ENCODE assay signal across 18 mouse cellular contexts in the genomic region with DNA sequence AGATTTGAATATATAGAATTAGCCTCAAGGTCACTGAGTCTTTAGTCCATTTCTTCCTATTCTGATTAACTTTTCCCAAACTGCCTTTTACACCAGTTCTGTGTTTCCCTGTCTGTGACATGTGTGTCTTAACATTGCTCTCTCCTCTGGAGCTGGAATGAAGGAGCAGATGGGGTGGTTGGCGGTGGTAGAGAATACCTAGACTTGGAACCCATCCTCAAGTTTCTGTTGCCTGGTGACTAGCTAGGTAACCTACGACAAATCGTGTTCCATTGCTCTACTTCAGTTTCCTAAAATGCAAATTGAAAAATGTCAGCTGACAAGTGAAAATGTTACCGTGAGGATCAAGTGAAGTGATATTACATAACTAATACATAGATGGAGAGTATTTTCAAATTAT.
DNase-seq lines count a peak whose midpoint lies in the region; ATAC-seq lines count a peak whose summit lies in the region.
"Had no signal": no experiment of that assay in that cellular context is flagged by ENCODE, and none has a peak within 500 bp of the region (broad histone marks: within the 10 kb centered on the region; RNA-seq: fewer than 3 reads in every experiment).

No protein-coding gene starts in this region.

- ATAC-seq in frontal cortex, adult (ENCODE audit: low TSS enrichment) = peak; percentile 62
- ATAC-seq: activated CD4-positive, CD25-positive, alpha-beta regulatory T cell, adult 4 months; forebrain, embryonic 14.5 days; forebrain, postnatal 0 days had no signal

- no peak for DNase-seq in frontal cortex, postnatal 25 days (ENCODE audit: low spot score in 2 of 2)
- DNase-seq in layer of hippocampus, adult 9-11 months = peak; percentile 54
- no peak for DNase-seq in layer of hippocampus, adult 11-12 months (ENCODE audit: low spot score)
- DNase-seq in right cerebral cortex, adult 18-20 months = peak; percentile 41
- no peak for DNase-seq in right cerebral cortex, postnatal 14 days
- peak; percentile 76 for DNase-seq in telencephalon, adult 2 months (ENCODE audit: low read depth, low spot score)
- no peak for DNase-seq in yolk sac, embryonic 10.5 days (ENCODE audit: low spot score)
- DNase-seq: adrenal gland, postnatal 10 days; adrenal gland, postnatal 36 days; cerebellum, adult 11 months; cerebellum, adult 2 months; cerebellum, adult 9-11 months; cerebellum, postnatal 25 days; forebrain, postnatal 0 days; gastrocnemius, postnatal 10 days had no signal

Comparison
In these comparisons a context has a peak if more than half of its experiments do, and no peak if none do; other contexts are left out.
1. DNase-seq: peak in layer of hippocampus, adult 9-11 months (single experiment), right cerebral cortex, adult 18-20 months (single experiment) and telencephalon, adult 2 months (single experiment); none in frontal cortex, postnatal 25 days (0 of 2), layer of hippocampus, adult 11-12 months (single experiment), right cerebral cortex, postnatal 14 days (single experiment) and yolk sac, embryonic 10.5 days (single experiment).